Mouse (Mus musculus) neural tube, embryonic 12.5 days (tissue): Measurements from ENCODE around the gene Gm49416. TPM values are rescaled to one million over a fixed set of nuclear protein-coding genes. Genes with fewer than 3 reads are reported as not detected.

Experiments
- microRNA-seq: library from miRNA; unstranded; fragments of <30 nt; microRNA quantifications from one replicate; pipeline ENCODE4, GENCODE M21; 2017
- polyA plus RNA-seq: library from polyadenylated mRNA; unstranded; fragments of >200 nt; fragmentation: Nextera tagmentation; extraction: Ambion mirVana; gene quantifications from 2 replicates; pipeline ENCODE4 v1.2.1, GENCODE M21; 2016

Gm49416 gene
- polyA plus RNA-seq, 1 experiment from 2014 or later, result not detected

Small RNA genes lying within 50 kb of the gene (microRNA-seq; reads per million reads assigned to microRNA genes)
- not detected for gene Mir5136

Other genes with a start within 250 kb of the Gm49416 start
- 0.17 and 0.20 TPM in 2 replicates for gene Chrm1, start 225.1 kb upstream of the Gm49416 start, polyA plus RNA-seq
- 144 and 147 TPM in 2 replicates for gene Slc3a2, start 165.6 kb upstream of the Gm49416 start, polyA plus RNA-seq
- 83.5 and 85.1 TPM in 2 replicates for gene Wdr74, start 153.1 kb upstream of the Gm49416 start, polyA plus RNA-seq
- gene 1700092M07Rik, start 148.2 kb upstream of the Gm49416 start, polyA plus RNA-seq, result 2.3 and 3.6 TPM in 2 replicates
- 129 TPM in 2 replicates for gene Stx5a, start 147.5 kb upstream of the Gm49416 start, polyA plus RNA-seq
- 186 and 216 TPM in 2 replicates for gene Nxf1, start 131.9 kb upstream of the Gm49416 start, polyA plus RNA-seq
- 199 and 210 TPM in 2 replicates for gene Tmem223, start 117.9 kb upstream of the Gm49416 start, polyA plus RNA-seq
- 37.2 and 39.0 TPM in 2 replicates for gene Tmem179b, start 114.5 kb upstream of the Gm49416 start, polyA plus RNA-seq
- gene Taf6l, start 102.5 kb upstream of the Gm49416 start, polyA plus RNA-seq, result 29.9 and 34.4 TPM in 2 replicates
- gene Polr2g, start 90.3 kb upstream of the Gm49416 start, polyA plus RNA-seq, result 152 and 158 TPM in 2 replicates
- 7.2 and 7.5 TPM in 2 replicates for gene Zbtb3, start 86.4 kb upstream of the Gm49416 start, polyA plus RNA-seq
- 55.2 and 57.7 TPM in 2 replicates for gene Ttc9c, start 69.6 kb upstream of the Gm49416 start, polyA plus RNA-seq
- 5.7 and 7.5 TPM in 2 replicates for gene Hnrnpul2, start 68.9 kb upstream of the Gm49416 start, polyA plus RNA-seq
- gene AC129217.1, start 59.2 kb upstream of the Gm49416 start, polyA plus RNA-seq, result 0.45 TPM in 1 of 2 replicates, not detected in the other
- 66.1 and 68.5 TPM in 2 replicates for gene Bscl2, start 51.5 kb upstream of the Gm49416 start, polyA plus RNA-seq
- gene Gng3, start 49.7 kb upstream of the Gm49416 start, polyA plus RNA-seq, result 203 and 211 TPM in 2 replicates
- 0.47 and 0.56 TPM in 2 replicates for gene Lrrn4cl, start 38.2 kb upstream of the Gm49416 start, polyA plus RNA-seq
- 186 and 193 TPM in 2 replicates for gene Ubxn1, start 17.4 kb upstream of the Gm49416 start, polyA plus RNA-seq
- 62.2 and 66.0 TPM in 2 replicates for gene Uqcc3, start 8.0 kb upstream of the Gm49416 start, polyA plus RNA-seq
- 63.3 and 89.5 TPM in 2 replicates for gene Lbhd1, start 5.2 kb upstream of the Gm49416 start, polyA plus RNA-seq
- not detected in 2 replicates for gene Gm49403, start 5.0 kb upstream of the Gm49416 start, polyA plus RNA-seq
- gene 1810009A15Rik, start 73 bp upstream of the Gm49416 start, polyA plus RNA-seq, result 82.0 and 98.5 TPM in 2 replicates
- gene Ints5, start 4.1 kb downstream of the Gm49416 start, polyA plus RNA-seq, result 43.6 and 47.3 TPM in 2 replicates
- 116 and 119 TPM in 2 replicates for gene Ganab, start 9.1 kb downstream of the Gm49416 start, polyA plus RNA-seq
- gene B3gat3, start 31.4 kb downstream of the Gm49416 start, polyA plus RNA-seq, result 84.2 and 91.5 TPM in 2 replicates
- gene Rom1, start 40.4 kb downstream of the Gm49416 start, polyA plus RNA-seq, result 2.1 and 2.3 TPM in 2 replicates
- 14.1 and 14.3 TPM in 2 replicates for gene Eml3, start 40.6 kb downstream of the Gm49416 start, polyA plus RNA-seq
- 175 and 177 TPM in 2 replicates for gene Mta2, start 52.9 kb downstream of the Gm49416 start, polyA plus RNA-seq
- gene Tut1, start 64.9 kb downstream of the Gm49416 start, polyA plus RNA-seq, result 32.5 and 34.6 TPM in 2 replicates
- 360 and 361 TPM in 2 replicates for gene Eef1g, start 78.1 kb downstream of the Gm49416 start, polyA plus RNA-seq
- 5.0 and 6.3 TPM in 2 replicates for gene Ahnak, start 100.4 kb downstream of the Gm49416 start, polyA plus RNA-seq
- not detected in 2 replicates for gene Scgb1a1, start 199.0 kb downstream of the Gm49416 start, polyA plus RNA-seq
- gene Asrgl1, start 246.7 kb downstream of the Gm49416 start, polyA plus RNA-seq, result 15.9 and 16.5 TPM in 2 replicates